Mouse (Mus musculus): ENCODE data around the gene S1pr4. TPM values are rescaled to one million over a fixed set of nuclear protein-coding genes. Genes with fewer than 3 reads are reported as not detected.

The S1pr4 gene
- polyA plus RNA-seq, 1 experiment from 2014 or later = 0.70 TPM

DNA sequence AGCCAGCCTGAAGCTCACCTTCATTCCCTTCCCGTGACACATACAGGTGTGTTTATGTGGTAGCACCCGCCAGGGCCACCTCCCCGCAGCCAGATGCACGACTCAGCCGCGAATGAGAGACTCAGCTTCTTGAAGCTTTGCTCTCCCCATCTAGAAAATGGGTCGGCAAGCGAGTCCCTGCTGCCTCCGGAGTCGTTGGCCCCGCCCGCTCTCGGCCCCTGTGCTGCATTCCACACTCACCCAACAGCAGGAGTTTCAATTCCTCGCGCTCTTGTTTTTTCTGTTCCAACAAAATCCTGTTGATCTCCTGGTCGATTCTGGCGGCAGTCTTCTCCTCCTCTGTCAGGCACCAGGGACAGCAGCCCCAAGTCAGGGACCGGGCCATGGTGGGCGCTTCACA lies 23.6 kb upstream of the S1pr4 start:
- Histone ChIP-seq H3K4me3 (replicated peaks; ENCODE audit: low read length) (no peak overlapping the region), H3K27ac (no peak overlapping the region), H3K9ac (0 out of 2 replicates have a peak overlapping the region, but pooled peaks have one; percentile 5), H3K9me3 (ENCODE audit: control insufficient read depth, low read length) (no peaks in the 10 kb centered on the region), H3K4me2 (replicated peaks) (no peak overlapping the region), H3K27me3 (ENCODE audit: control insufficient read depth, insufficient read depth, low read length) (0 out of 2 replicates have a peak, but pooled peaks cover 6% of the 10 kb centered on the region), H3K4me1 (replicated peaks; ENCODE audit: control insufficient read depth, insufficient read depth, low read length) (no peaks in the 10 kb centered on the region), H3K36me3 (replicated peaks; ENCODE audit: control insufficient read depth, insufficient read depth) (0 out of 2 replicates have a peak, but pooled peaks cover under 1% of the 10 kb centered on the region)
- DNase-seq (ENCODE audit: low spot score) (no peak), ATAC-seq (ENCODE audit: low FRiP score) (no peak)
- WGBS = 30% methylated on average over 19 of the region's 19 CpGs

DNA sequence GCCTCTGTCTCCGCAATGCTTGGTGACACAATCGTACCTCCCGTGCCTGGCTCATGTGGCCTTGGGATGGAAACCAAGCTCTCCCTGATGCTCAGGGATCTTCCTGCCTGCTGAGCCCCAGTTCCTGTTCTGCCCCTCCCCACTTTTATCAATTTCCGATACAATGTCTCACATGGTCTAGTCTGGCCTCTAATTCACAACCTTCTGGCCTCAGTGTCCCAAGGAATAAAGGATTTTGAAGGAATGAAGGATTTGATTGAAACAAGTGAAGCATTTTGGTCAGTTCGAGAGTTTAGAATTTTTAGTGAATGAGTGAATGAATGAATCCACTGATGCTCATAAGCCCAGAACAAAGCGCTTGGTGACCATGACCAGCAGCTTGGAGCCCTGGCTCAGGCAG lies 23.2 kb upstream of the S1pr4 start:
- H3K9me3 ChIP-seq (ENCODE audit: control insufficient read depth, low read length) = no peaks in the 10 kb centered on the region
- no peak overlapping the region for H3K9ac ChIP-seq
- H3K27ac ChIP-seq = no peak overlapping the region
- H3K4me1 ChIP-seq (replicated peaks; ENCODE audit: control insufficient read depth, insufficient read depth, low read length) = no peaks in the 10 kb centered on the region
- H3K27me3 ChIP-seq (ENCODE audit: control insufficient read depth, insufficient read depth, low read length) = 0 out of 2 replicates have a peak, but pooled peaks cover 6% of the 10 kb centered on the region
- ATAC-seq (ENCODE audit: low FRiP score) (no peak), DNase-seq (ENCODE audit: low spot score) (no peak)
- no peak overlapping the region for H3K4me3 ChIP-seq (replicated peaks; ENCODE audit: low read length)
- WGBS = 74% methylated on average over 6 of the region's 6 CpGs
- H3K4me2 ChIP-seq (replicated peaks) = no peak overlapping the region
- H3K36me3 ChIP-seq (replicated peaks; ENCODE audit: control insufficient read depth, insufficient read depth) = no peaks in the 10 kb centered on the region

DNA sequence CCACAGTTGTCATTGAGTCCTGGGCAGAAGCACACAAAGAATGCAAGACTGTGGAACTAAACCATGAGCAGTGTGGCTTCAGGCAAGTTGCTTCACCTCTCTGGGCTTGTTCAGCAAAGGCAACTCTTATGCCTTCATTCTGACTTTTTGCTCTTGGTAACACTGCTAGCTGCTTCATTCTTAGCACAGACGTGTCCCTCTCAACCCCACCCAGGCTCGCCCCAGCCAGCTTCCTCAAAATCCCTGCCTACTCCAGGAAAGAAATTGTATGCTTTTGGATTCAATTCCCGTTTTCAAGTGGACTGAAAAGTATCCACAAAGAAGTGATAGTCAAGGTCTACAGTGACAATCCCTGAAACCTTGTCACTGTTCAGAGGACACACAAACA lies 20.0 kb upstream of the S1pr4 start:
- Histone ChIP-seq H3K27me3 (ENCODE audit: control insufficient read depth, insufficient read depth, low read length) (0 out of 2 replicates have a peak, but pooled peaks cover 6% of the 10 kb centered on the region), H3K36me3 (replicated peaks; ENCODE audit: control insufficient read depth, insufficient read depth) (no peaks in the 10 kb centered on the region), H3K4me3 (replicated peaks; ENCODE audit: low read length) (no peak overlapping the region), H3K9ac (no peak overlapping the region), H3K27ac (no peak overlapping the region), H3K4me1 (replicated peaks; ENCODE audit: control insufficient read depth, insufficient read depth, low read length) (no peaks in the 10 kb centered on the region), H3K4me2 (replicated peaks) (no peak overlapping the region), H3K9me3 (ENCODE audit: control insufficient read depth, low read length) (no peaks in the 10 kb centered on the region)
- 76% methylated on average over 3 of the region's 3 CpGs for WGBS
- DNase-seq (ENCODE audit: low spot score) = no peak
- no peak for ATAC-seq (ENCODE audit: low FRiP score)

DNA sequence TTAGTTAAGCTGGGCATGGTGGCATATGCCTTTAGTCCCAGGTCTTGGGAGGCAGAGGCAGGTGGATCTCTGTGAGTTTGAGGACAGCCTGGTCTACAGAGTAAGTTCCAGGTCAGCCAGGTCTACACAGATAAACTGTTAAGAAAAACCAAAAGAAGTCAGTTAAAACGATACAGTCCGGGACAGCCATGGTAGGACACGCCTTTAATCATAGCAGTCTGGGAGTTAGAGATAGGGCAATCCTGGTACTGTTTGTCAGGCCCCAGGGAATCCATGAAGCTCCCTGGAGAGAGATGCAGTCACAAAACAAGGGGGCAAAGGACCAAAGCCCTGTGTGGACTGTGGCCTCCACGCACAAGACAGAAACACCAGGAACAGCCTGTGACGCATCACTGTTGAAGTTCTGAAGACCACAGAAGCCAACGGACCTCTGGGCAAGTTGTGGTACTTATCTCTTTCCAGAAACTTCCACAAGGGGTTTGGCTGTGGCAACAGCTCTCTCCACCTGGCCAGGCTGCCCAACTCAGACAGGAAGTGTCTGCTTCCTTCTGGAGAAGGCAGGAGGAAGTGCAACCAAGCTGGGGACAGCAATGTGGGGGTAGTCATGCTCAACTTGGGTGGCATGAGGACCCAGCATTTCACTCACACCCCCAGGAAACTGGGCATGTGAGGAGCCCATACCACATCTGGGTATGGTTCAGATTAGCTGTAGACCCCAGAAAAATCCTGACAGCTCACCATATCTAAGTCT lies 19.5 kb upstream of the S1pr4 start:
- WGBS = 89% methylated on average over 6 of the region's 6 CpGs
- ATAC-seq (ENCODE audit: low FRiP score) (no peak), DNase-seq (ENCODE audit: low spot score) (no peak)

DNA sequence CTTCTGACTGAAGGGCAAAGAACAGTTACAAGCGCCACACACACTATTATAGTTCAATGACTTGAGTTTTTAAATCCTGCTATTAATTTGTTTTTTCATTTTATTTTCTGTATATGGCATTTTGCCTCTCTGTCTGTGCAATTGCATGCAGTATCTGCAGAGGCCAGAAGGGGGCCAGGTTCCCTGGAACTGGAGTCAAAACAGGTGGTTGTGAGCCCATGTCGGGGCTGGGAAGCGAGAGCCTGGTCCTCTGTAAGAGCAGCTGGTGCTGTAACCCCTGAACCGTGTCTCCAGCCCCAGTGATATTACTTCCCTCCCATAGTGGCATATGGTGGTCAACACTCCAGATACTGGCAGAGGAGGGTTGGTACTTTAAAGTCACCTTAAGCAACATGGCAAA lies 18.6 kb upstream of the S1pr4 start:
- WGBS = 14% methylated on average over 4 of the region's 4 CpGs
- Histone ChIP-seq H3K27me3 (ENCODE audit: control insufficient read depth, insufficient read depth, low read length) (no peaks in the 10 kb centered on the region), H3K4me1 (replicated peaks; ENCODE audit: control insufficient read depth, insufficient read depth, low read length) (no peaks in the 10 kb centered on the region), H3K27ac (no peak overlapping the region), H3K9me3 (ENCODE audit: control insufficient read depth, low read length) (no peaks in the 10 kb centered on the region), H3K9ac (no peak overlapping the region), H3K36me3 (replicated peaks; ENCODE audit: control insufficient read depth, insufficient read depth) (no peaks in the 10 kb centered on the region), H3K4me3 (replicated peaks; ENCODE audit: low read length) (no peak overlapping the region), H3K4me2 (replicated peaks) (no peak overlapping the region)
- peak; percentile 69 for DNase-seq (ENCODE audit: low spot score)
- ATAC-seq (ENCODE audit: low FRiP score) = no peak

More for the DNA sequence above, 19.5 kb upstream of the S1pr4 start:
- no peak overlapping the region for H3K9ac ChIP-seq
- 0 out of 2 replicates have a peak, but pooled peaks cover 6% of the 10 kb centered on the region for H3K27me3 ChIP-seq (ENCODE audit: control insufficient read depth, insufficient read depth, low read length)
- H3K27ac ChIP-seq = no peak overlapping the region
- H3K4me1 ChIP-seq (replicated peaks; ENCODE audit: control insufficient read depth, insufficient read depth, low read length) = no peaks in the 10 kb centered on the region
- H3K4me2 ChIP-seq (replicated peaks) = no peak overlapping the region
- no peak overlapping the region for H3K4me3 ChIP-seq (replicated peaks; ENCODE audit: low read length)
- no peaks in the 10 kb centered on the region for H3K36me3 ChIP-seq (replicated peaks; ENCODE audit: control insufficient read depth, insufficient read depth)
- no peaks in the 10 kb centered on the region for H3K9me3 ChIP-seq (ENCODE audit: control insufficient read depth, low read length)

DNA sequence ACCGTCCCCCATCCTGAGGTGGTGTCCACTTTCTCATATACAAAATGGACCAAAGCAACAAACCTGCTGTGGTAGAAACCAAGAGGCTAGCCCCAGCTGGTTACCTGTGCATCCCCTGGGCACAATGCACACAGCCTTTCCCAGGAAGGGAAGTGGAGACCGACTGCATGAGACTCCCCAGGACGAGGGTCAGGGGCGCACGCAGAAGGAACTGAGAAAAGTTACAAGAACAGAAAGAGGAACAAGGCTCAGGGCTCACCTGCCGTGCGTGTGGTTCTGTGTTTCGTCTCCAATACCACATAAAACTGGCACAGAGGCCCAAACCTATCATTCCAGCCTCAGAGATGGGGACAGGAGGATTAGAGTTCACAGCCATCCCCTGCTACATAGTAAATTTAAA lies 17.3 kb upstream of the S1pr4 start:
- Histone ChIP-seq H3K4me2 (replicated peaks) (no peak overlapping the region), H3K4me1 (replicated peaks; ENCODE audit: control insufficient read depth, insufficient read depth, low read length) (no peaks in the 10 kb centered on the region), H3K36me3 (replicated peaks; ENCODE audit: control insufficient read depth, insufficient read depth) (no peaks in the 10 kb centered on the region), H3K4me3 (replicated peaks; ENCODE audit: low read length) (no peak overlapping the region), H3K27ac (no peak overlapping the region), H3K9ac (no peak overlapping the region), H3K9me3 (ENCODE audit: control insufficient read depth, low read length) (no peaks in the 10 kb centered on the region), H3K27me3 (ENCODE audit: control insufficient read depth, insufficient read depth, low read length) (peaks cover 2% of the 10 kb centered on the region; the same call in 1 of the 2 replicates)
- DNase-seq (ENCODE audit: low spot score) (no peak), ATAC-seq (ENCODE audit: low FRiP score) (no peak)
- WGBS = 82% methylated on average over 8 of the region's 8 CpGs

DNA sequence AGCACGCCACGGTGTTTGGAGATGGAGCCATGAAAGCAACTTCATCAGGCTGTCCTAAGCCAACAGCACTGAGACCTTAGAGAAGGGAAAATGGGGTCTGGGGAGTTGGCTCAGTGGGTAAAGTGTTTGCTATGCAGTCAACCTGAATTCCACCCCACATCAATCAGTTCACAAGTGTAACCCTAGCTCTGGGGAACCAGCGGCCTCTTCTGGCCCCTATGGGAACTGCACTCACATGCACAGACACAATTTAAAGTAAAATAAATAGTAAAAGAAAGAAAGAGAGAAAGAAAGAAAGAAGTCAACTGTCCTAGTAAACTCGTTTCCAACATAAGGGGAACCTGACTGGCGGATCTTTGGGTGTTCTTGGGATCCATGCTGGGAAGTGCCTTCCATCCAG lies 13.9 kb upstream of the S1pr4 start:
- H3K27me3 ChIP-seq (ENCODE audit: control insufficient read depth, insufficient read depth, low read length) = peaks cover 7% of the 10 kb centered on the region; the same call in 1 of the 2 replicates
- ATAC-seq (ENCODE audit: low FRiP score) (no peak), DNase-seq (ENCODE audit: low spot score) (no peak)
- no peak overlapping the region for H3K4me3 ChIP-seq (replicated peaks; ENCODE audit: low read length)
- H3K4me1 ChIP-seq (replicated peaks; ENCODE audit: control insufficient read depth, insufficient read depth, low read length) = no peaks in the 10 kb centered on the region
- H3K36me3 ChIP-seq (replicated peaks; ENCODE audit: control insufficient read depth, insufficient read depth) = no peaks in the 10 kb centered on the region
- no peak overlapping the region for H3K9ac ChIP-seq
- H3K27ac ChIP-seq = no peak overlapping the region
- H3K9me3 ChIP-seq (ENCODE audit: control insufficient read depth, low read length) = no peaks in the 10 kb centered on the region
- no peak overlapping the region for H3K4me2 ChIP-seq (replicated peaks)
- 87% methylated on average over 5 of the region's 5 CpGs for WGBS

DNA sequence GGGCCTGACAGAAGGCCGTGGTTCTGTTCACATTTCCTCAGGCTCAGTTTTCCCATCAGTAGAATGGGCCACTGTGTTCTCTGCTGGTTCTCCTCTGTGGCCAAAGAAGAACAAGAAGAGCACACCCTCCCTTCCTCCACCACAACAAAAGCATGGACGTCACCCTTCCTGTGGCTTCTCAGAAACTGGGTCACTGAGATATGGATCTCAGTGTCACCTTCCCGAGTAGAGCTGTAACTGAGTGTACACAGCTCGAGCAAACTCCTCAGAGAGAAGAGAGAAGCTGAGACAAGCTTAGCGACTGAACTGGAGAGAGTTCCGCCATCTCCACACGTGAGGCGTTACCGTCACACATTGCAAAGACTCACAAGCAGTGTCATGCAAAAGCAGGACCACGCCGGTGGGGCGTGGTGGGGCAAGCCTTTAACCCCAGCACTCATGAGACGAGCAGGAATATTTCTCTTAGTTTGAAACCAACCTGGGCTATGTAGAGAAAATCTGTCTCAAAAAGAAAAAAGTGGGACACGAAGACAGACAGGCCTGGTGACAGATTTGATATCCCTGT lies 10.4 kb upstream of the S1pr4 start:
- no peaks in the 10 kb centered on the region for H3K4me1 ChIP-seq (replicated peaks; ENCODE audit: control insufficient read depth, insufficient read depth, low read length)
- H3K9me3 ChIP-seq (ENCODE audit: control insufficient read depth, low read length) = no peaks in the 10 kb centered on the region
- no peak for DNase-seq (ENCODE audit: low spot score)
- ATAC-seq (ENCODE audit: low FRiP score) = no peak
- H3K4me2 ChIP-seq (replicated peaks) = no peak overlapping the region
- H3K27me3 ChIP-seq (ENCODE audit: control insufficient read depth, insufficient read depth, low read length) = peaks cover 7% of the 10 kb centered on the region; the same call in 1 of the 2 replicates
- 88% methylated on average over 14 of the region's 14 CpGs for WGBS
- no peak overlapping the region for H3K27ac ChIP-seq
- no peak overlapping the region for H3K9ac ChIP-seq
- H3K36me3 ChIP-seq (replicated peaks; ENCODE audit: control insufficient read depth, insufficient read depth) = no peaks in the 10 kb centered on the region
- H3K4me3 ChIP-seq (replicated peaks; ENCODE audit: low read length) = no peak overlapping the region

DNA sequence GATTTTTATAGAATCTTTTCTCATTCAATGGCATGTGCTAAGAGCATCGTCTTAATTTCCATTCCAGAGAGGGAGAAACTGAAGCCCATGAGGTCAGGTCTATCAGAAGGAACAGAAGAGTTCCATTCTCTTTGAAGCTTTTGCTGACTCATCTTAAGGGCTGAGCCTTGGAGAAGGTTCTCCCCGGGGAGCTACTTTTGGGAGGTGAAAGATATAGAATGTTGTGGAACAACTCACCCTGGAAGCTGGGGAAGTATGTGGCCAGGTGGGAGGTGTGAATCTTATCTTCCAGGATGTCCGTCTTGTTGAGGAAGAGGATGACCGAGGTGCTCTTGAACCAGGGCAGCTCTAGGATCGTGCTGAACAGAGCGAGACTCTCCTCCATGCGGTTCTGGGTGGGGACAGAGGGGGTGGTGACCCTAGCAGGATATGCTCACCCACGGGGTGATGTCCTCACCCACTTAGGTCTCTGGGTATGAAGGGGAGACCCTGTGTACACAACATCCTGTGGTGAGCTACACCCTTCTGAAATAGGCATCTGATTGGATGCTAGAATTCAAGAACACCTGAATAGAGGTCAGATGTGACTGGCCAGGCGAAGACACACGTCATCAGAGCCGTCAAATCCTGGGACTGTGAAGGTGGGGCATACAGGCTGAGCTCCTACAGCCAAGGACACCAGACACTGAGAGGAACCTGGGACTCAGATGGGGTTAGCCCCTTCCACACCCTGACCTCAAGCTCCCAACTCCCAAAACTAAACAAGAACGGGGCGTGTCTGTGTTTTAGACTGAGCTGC lies 8.0 kb upstream of the S1pr4 start:
- Histone ChIP-seq H3K36me3 (replicated peaks; ENCODE audit: control insufficient read depth, insufficient read depth) (no peaks in the 10 kb centered on the region), H3K27ac (no peak overlapping the region), H3K4me3 (replicated peaks; ENCODE audit: low read length) (no peak overlapping the region), H3K27me3 (ENCODE audit: control insufficient read depth, insufficient read depth, low read length) (peaks cover 16% of the 10 kb centered on the region), H3K9me3 (ENCODE audit: control insufficient read depth, low read length) (no peaks in the 10 kb centered on the region), H3K9ac (no peak overlapping the region), H3K4me1 (replicated peaks; ENCODE audit: control insufficient read depth, insufficient read depth, low read length) (no peaks in the 10 kb centered on the region), H3K4me2 (replicated peaks) (no peak overlapping the region)
- DNase-seq (ENCODE audit: low spot score) = no peak
- 72% methylated on average over 13 of the region's 13 CpGs for WGBS
- ATAC-seq (ENCODE audit: low FRiP score) = no peak

All from hindbrain, embryonic 14.5 days (tissue).